Mouse (Mus musculus): ENCODE results near the gene Tbl1xr1.

GRCm38 (mm10) chr3:22123145-22123544 is 46.7 kb downstream of the Tbl1xr1 start:
- TF ChIP-seq CTCF (IDR thresholded peaks at IDR 0.05; ENCODE audit: low read depth) (no peak), EP300 (IDR thresholded peaks at IDR 0.05; ENCODE audit: low read depth) (no peak)

Measured in liver, postnatal 0 days (tissue).